Mouse (Mus musculus): ENCODE data around the gene Grcc10. TPM values are rescaled to one million over a fixed set of nuclear protein-coding genes. Genes with fewer than 3 reads are reported as not detected.
A peak's percentile ranks its signal among the peaks of the same experiment; 100 is the strongest.

Grcc10 gene
- polyA plus RNA-seq, 1 experiment from 2014 or later, result 380 TPM

DNA sequence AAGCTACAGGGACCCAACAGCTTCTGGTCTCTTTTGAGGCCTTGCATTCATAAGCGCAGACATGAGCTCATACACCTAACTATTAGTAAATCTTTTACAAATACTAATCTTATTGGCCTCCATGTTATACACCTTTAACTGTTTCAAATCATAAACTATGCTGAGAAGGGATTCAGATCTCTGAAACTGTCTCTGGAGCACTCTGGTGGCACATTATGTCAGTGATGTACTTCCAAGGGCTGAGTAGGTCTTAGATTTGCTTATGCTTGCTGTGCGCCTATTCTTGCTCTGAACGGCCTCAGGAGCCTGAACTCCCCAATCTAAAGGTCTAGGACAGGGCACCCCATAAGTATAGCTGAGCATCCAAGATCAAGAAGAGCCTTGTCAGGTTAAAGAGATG is 668 bp upstream of the Grcc10 start:
- peak overlapping the region; percentile 90 for H3K4me2 ChIP-seq
- H3K9me3 ChIP-seq (replicated peaks; ENCODE audit: control insufficient read depth, low read length), result no peaks in the 10 kb centered on the region
- H3K27ac ChIP-seq (ENCODE audit: low read depth, low read length), result peak overlapping the region; percentile 99
- peak overlapping the region; percentile 92 for H3K9ac ChIP-seq (ENCODE audit: low read depth, low read length)
- peaks cover 3% of the 10 kb centered on the region; the same call in 1 of the 2 replicates for H3K36me3 ChIP-seq (ENCODE audit: control insufficient read depth, insufficient read depth, low read length)
- H3K4me1 ChIP-seq (ENCODE audit: control insufficient read depth, insufficient read depth, low read length), result peaks cover 30% of the 10 kb centered on the region
- 77% methylated on average over 3 of the region's 3 CpGs for WGBS (ENCODE audit: insufficient replicate concordance)
- no peak for ATAC-seq (replicated peaks; ENCODE audit: insufficient number of reproducible peaks, low FRiP score, low TSS enrichment)
- peak overlapping the region; percentile 61 for H3K4me3 ChIP-seq (ENCODE audit: low read depth, low read length)
- H3K27me3 ChIP-seq (ENCODE audit: control insufficient read depth, insufficient read depth, low read length), result no peaks in the 10 kb centered on the region

DNA sequence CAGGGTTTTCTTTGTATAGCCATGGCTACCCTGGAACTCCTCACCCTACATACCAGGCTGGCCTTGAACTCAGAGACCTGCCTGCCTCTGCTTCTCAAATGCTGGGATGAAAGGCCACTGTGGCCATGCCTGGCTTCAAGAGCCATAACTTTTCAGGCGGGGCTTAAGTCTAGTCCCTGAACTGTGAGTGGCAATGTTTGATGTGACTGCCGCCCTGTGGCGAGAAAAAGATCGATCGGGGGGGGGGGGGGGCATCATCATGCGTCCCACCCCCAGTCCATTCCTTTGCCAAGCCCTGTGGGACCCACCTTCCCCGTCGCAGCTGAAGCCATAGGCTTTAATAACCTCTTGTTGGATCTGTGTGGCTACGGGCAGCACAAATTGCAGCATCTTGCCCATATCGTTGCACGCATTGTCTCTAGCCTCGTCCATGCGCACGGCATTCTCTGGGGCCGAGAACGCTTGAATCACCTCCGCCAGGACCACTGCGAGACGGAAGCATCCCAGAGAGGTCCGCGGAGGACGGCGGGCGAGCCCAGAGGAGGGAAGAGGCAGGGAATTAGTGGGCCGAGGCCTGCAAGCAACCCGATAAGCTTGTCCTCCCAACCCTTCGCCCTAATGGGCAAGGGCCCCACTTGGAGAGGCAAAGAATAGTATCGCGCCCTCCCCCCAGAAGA is 825 bp downstream of the Grcc10 start:
- ATAC-seq (replicated peaks; ENCODE audit: insufficient number of reproducible peaks, low FRiP score, low TSS enrichment), result peak; percentile 24
- no peaks in the 10 kb centered on the region for H3K9me3 ChIP-seq (replicated peaks; ENCODE audit: control insufficient read depth, low read length)
- H3K4me3 ChIP-seq (ENCODE audit: low read depth, low read length), result peak overlapping the region; percentile 61
- H3K27me3 ChIP-seq (ENCODE audit: control insufficient read depth, insufficient read depth, low read length), result no peaks in the 10 kb centered on the region
- H3K9ac ChIP-seq (ENCODE audit: low read depth, low read length), result peak overlapping the region; percentile 92
- H3K36me3 ChIP-seq (ENCODE audit: control insufficient read depth, insufficient read depth, low read length), result peaks cover 3% of the 10 kb centered on the region; the same call in 1 of the 2 replicates
- peaks cover 24% of the 10 kb centered on the region for H3K4me1 ChIP-seq (ENCODE audit: control insufficient read depth, insufficient read depth, low read length)
- H3K27ac ChIP-seq (ENCODE audit: low read depth, low read length), result peak overlapping the region; percentile 99
- WGBS (ENCODE audit: insufficient replicate concordance), result under 1% methylated on average over 29 of the region's 29 CpGs
- H3K4me2 ChIP-seq, result peak overlapping the region; percentile 90

DNA sequence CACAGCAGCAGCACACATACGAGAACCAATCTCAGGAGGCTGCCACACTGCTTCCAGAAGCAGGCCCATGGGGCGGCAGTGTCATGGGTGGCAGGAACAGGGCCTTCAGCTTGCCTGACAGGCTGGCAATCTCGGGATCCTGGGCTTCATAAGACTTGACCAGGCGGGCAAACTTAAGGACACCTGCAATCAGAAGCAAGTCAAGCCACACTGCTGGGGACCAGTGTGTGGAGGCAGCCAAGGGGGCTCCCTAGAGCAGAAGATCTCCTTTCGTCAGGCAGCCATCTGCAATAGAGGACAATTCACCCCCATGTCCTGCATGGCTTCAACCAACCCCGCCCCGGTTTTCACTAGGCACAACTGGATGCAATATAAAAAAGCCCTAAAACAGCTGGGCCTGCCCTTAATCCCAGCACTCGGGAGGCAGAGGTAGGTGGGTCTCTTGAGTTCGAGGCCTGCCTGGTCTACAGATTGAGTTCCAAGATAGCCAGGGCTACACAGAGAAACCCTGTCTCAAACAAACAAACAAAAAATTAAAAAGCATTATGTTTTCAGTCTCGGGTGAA is 1.9 kb downstream of the Grcc10 start:
- H3K4me3 ChIP-seq (ENCODE audit: low read depth, low read length), result no peak overlapping the region
- no peaks in the 10 kb centered on the region for H3K27me3 ChIP-seq (ENCODE audit: control insufficient read depth, insufficient read depth, low read length)
- H3K4me2 ChIP-seq, result no peak overlapping the region; the same call in 1 of the 2 replicates
- no peak overlapping the region for H3K9ac ChIP-seq (ENCODE audit: low read depth, low read length)
- peaks cover 3% of the 10 kb centered on the region; the same call in 1 of the 2 replicates for H3K36me3 ChIP-seq (ENCODE audit: control insufficient read depth, insufficient read depth, low read length)
- H3K4me1 ChIP-seq (ENCODE audit: control insufficient read depth, insufficient read depth, low read length), result peaks cover 17% of the 10 kb centered on the region
- WGBS (ENCODE audit: insufficient replicate concordance), result 83% methylated on average over 10 of the region's 10 CpGs
- no peak overlapping the region for H3K27ac ChIP-seq (ENCODE audit: low read depth, low read length)
- ATAC-seq (replicated peaks; ENCODE audit: insufficient number of reproducible peaks, low FRiP score, low TSS enrichment), result no peak
- H3K9me3 ChIP-seq (replicated peaks; ENCODE audit: control insufficient read depth, low read length), result no peaks in the 10 kb centered on the region

DNA sequence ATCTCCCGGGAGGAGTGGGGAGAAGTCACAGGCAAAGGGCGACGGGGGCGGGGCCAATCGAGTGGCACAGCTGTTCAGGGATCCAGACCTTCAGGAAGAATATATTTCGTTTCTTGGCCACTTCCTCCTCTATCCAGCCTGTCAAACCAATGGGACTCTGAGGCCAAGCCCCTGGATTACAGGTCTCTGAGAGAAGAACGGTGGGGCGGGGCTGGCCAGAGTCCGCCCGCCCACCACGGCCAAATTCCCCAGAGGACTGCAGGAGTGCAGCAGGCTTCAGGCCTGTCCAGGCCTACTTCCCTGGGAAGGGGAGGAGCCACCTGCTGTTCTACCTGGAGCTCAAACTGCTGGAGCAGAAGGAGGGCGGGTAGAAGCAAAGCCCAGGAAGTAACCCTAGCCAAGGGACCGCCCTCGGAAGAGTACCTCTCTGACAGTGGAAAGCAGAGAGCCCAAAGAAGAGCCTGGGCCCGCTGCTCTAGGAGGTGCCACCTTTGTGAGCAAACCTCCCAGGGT is 2.6 kb downstream of the Grcc10 start, which contains the start of gene Ptpn6:
Gene Ptpn6, minus strand, starts transcription at position 204 of the 513 bp plus-strand sequence.
- 31% methylated on average over 15 of the region's 15 CpGs for WGBS (ENCODE audit: insufficient replicate concordance)

DNA sequence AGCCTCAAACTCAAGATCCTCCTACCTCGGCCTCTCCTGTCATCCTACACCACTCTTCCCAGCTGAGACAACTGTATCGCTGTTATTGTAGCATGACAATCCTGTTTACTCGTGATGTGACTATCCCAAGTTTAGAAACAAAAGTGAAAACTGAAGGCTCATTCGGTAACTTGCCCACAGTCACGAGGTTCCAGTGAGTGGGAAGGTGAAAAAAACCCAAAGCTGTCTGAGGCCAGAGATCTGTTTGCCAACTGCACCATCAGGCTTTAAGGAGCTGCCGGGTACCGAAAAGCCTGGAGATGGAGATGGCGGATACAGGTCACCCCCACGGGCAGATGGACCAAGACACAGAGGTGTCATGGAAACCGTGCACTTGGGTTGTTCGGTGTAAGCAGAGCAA is 4.1 kb downstream of the Grcc10 start:
- H3K4me2 ChIP-seq, result no peak overlapping the region
- WGBS (ENCODE audit: insufficient replicate concordance), result 87% methylated on average over 11 of the region's 11 CpGs
- H3K4me3 ChIP-seq (ENCODE audit: low read depth, low read length), result no peak overlapping the region
- no peak for ATAC-seq (replicated peaks; ENCODE audit: insufficient number of reproducible peaks, low FRiP score, low TSS enrichment)
- H3K9me3 ChIP-seq (replicated peaks; ENCODE audit: control insufficient read depth, low read length), result no peaks in the 10 kb centered on the region
- H3K27me3 ChIP-seq (ENCODE audit: control insufficient read depth, insufficient read depth, low read length), result no peaks in the 10 kb centered on the region
- peaks cover 22% of the 10 kb centered on the region for H3K4me1 ChIP-seq (ENCODE audit: control insufficient read depth, insufficient read depth, low read length)
- H3K9ac ChIP-seq (ENCODE audit: low read depth, low read length), result no peak overlapping the region
- no peaks in the 10 kb centered on the region; the same call in 1 of the 2 replicates for H3K36me3 ChIP-seq (ENCODE audit: control insufficient read depth, insufficient read depth, low read length)
- H3K27ac ChIP-seq (ENCODE audit: low read depth, low read length), result no peak overlapping the region

More for the DNA sequence above, 2.6 kb downstream of the Grcc10 start, which contains the start of gene Ptpn6:
- H3K27ac ChIP-seq (ENCODE audit: low read depth, low read length), result no peak within 1 kb of the TSS
- no peaks in the 10 kb centered on the region for H3K27me3 ChIP-seq (ENCODE audit: control insufficient read depth, insufficient read depth, low read length)
- no peak for ATAC-seq (replicated peaks; ENCODE audit: insufficient number of reproducible peaks, low FRiP score, low TSS enrichment)
- peaks cover 3% of the 10 kb centered on the region; the same call in 1 of the 2 replicates for H3K36me3 ChIP-seq (ENCODE audit: control insufficient read depth, insufficient read depth, low read length)
- peak within 1 kb of the TSS; percentile 54; the same call in 1 of the 2 replicates for H3K9ac ChIP-seq (ENCODE audit: low read depth, low read length)
- peak within 1 kb of the TSS; percentile 37 for H3K4me2 ChIP-seq
- no peak within 1 kb of the TSS for H3K4me3 ChIP-seq (ENCODE audit: low read depth, low read length)
- H3K9me3 ChIP-seq (replicated peaks; ENCODE audit: control insufficient read depth, low read length), result no peaks in the 10 kb centered on the region
- H3K4me1 ChIP-seq (ENCODE audit: control insufficient read depth, insufficient read depth, low read length), result peaks cover 17% of the 10 kb centered on the region

DNA sequence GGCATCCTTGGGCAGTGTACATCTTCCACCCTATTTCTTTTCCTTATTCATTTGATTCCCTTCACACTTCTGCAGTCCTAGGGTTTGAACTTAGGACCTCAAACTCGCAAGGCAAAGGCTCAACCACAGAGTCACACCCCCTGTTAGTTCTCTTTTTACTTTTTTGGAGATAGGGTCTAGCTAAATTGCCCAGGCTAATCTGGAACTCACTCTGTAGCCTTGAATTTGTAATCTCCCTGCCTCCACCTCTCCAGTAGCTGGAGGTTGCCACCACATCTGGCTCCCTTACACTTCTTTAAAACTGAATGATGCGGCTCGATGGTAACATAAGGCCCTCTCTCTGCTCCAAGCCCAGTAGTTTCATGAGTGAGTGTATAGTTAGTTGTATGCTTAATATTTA is 6.8 kb downstream of the Grcc10 start:
- Histone ChIP-seq H3K4me1 (ENCODE audit: control insufficient read depth, insufficient read depth, low read length) (peaks cover 14% of the 10 kb centered on the region), H3K4me3 (ENCODE audit: low read depth, low read length) (no peak overlapping the region), H3K27me3 (ENCODE audit: control insufficient read depth, insufficient read depth, low read length) (no peaks in the 10 kb centered on the region), H3K36me3 (ENCODE audit: control insufficient read depth, insufficient read depth, low read length) (no peaks in the 10 kb centered on the region; the same call in 1 of the 2 replicates), H3K9ac (ENCODE audit: low read depth, low read length) (no peak overlapping the region), H3K27ac (ENCODE audit: low read depth, low read length) (no peak overlapping the region), H3K9me3 (replicated peaks; ENCODE audit: control insufficient read depth, low read length) (no peaks in the 10 kb centered on the region), H3K4me2 (no peak overlapping the region)
- WGBS (ENCODE audit: insufficient replicate concordance), result 86% methylated on average over 3 of the region's 3 CpGs
- ATAC-seq (replicated peaks; ENCODE audit: insufficient number of reproducible peaks, low FRiP score, low TSS enrichment), result no peak

DNA sequence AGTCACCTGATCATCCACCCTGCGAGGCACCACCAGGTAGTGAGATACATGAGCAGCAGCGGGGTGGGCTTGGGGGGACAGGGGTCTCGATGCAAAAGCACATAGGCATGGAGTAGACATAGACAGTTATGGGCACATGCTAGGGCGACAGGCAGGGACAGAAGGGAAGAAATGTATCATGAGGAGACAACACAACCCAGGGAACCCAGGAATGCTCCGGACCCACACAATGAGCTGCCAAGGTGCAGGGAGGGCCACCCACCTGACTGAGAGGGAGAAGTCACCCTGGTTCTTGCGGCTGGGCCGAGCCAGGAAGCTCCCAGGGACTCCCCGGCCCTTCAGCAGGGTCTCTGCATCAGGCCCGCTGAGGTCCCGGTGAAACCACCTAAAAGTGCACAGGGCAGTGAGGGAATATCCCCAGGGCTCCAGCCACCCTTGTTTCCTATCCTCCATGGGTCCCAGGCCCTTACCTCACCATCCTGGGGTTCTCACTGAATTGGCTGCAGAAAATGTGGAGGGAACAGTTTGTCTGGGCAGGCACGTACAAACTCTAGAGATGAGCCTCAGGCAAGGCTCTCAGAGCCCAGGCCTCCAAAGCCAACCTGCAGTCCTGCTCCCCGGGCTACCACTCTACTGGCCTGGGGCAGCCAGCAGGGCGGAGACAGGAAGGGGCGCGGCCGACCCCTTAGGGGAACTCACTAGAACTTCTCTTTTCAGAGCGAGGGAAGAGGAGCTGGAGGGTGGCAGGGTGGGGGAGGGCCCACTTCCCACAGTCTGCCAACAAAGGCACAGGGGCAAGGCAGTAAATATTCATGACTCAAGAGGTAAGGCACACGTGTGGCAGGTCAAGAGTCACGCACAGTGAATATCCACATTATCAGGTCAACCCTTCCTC is 8.5 kb downstream of the Grcc10 start:
- 0 out of 2 replicates have a peak, but pooled peaks have one; percentile 32 for ATAC-seq (replicated peaks; ENCODE audit: insufficient number of reproducible peaks, low FRiP score, low TSS enrichment)
- no peak overlapping the region for H3K4me3 ChIP-seq (ENCODE audit: low read depth, low read length)
- no peaks in the 10 kb centered on the region for H3K27me3 ChIP-seq (ENCODE audit: control insufficient read depth, insufficient read depth, low read length)
- no peak overlapping the region for H3K27ac ChIP-seq (ENCODE audit: low read depth, low read length)
- H3K36me3 ChIP-seq (ENCODE audit: control insufficient read depth, insufficient read depth, low read length), result no peaks in the 10 kb centered on the region
- peaks cover 6% of the 10 kb centered on the region; the same call in 1 of the 2 replicates for H3K4me1 ChIP-seq (ENCODE audit: control insufficient read depth, insufficient read depth, low read length)
- H3K4me2 ChIP-seq, result no peak overlapping the region; the same call in 1 of the 2 replicates
- H3K9ac ChIP-seq (ENCODE audit: low read depth, low read length), result peak overlapping the region; percentile 34; the same call in 1 of the 2 replicates
- WGBS (ENCODE audit: insufficient replicate concordance), result 52% methylated on average over 19 of the region's 19 CpGs
- no peaks in the 10 kb centered on the region for H3K9me3 ChIP-seq (replicated peaks; ENCODE audit: control insufficient read depth, low read length)

DNA sequence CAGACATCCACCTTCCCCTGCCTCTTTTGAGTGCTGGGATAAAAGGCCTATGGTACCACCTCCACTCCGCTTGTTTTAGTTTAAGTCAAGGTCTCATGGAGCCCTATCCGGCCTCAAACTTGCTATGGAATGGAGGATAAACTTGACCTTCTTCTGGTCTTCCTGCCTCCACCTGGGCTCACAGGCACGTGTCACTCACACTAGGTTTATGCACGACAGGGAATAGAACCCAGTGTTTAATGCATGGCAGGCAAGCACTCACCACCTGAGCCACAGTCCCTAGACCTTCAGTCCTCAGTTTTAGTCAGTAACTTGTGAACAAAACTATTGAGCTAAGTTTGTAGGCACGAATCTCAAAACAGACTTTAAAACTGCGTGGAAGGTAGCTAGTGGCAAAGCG is 10.1 kb downstream of the Grcc10 start:
- peaks cover 6% of the 10 kb centered on the region; the same call in 1 of the 2 replicates for H3K4me1 ChIP-seq (ENCODE audit: control insufficient read depth, insufficient read depth, low read length)
- 77% methylated on average over 7 of the region's 7 CpGs for WGBS (ENCODE audit: insufficient replicate concordance)
- no peak overlapping the region for H3K4me3 ChIP-seq (ENCODE audit: low read depth, low read length)
- no peaks in the 10 kb centered on the region for H3K36me3 ChIP-seq (ENCODE audit: control insufficient read depth, insufficient read depth, low read length)
- H3K4me2 ChIP-seq, result no peak overlapping the region
- H3K9me3 ChIP-seq (replicated peaks; ENCODE audit: control insufficient read depth, low read length), result no peaks in the 10 kb centered on the region
- no peaks in the 10 kb centered on the region for H3K27me3 ChIP-seq (ENCODE audit: control insufficient read depth, insufficient read depth, low read length)
- no peak for ATAC-seq (replicated peaks; ENCODE audit: insufficient number of reproducible peaks, low FRiP score, low TSS enrichment)
- no peak overlapping the region for H3K27ac ChIP-seq (ENCODE audit: low read depth, low read length)
- H3K9ac ChIP-seq (ENCODE audit: low read depth, low read length), result no peak overlapping the region

Measured in heart, embryonic 11.5 days (tissue).